Mouse (Mus musculus): ENCODE measurements at regions not wholly inside any gene's neighbourhood (a gene's known extent, or its start where the extent isn't known, plus 50 kb on each side); places are given as distances from the start of the nearest gene placed in this dataset.
"Not testable (repeated sequence)": the region's sequence is repeated elsewhere in the genome, so short reads cannot be mapped to it uniquely, and the experiment has no call there.

GRCm38 (mm10) chrX:95366995-95367394 is 77.7 kb downstream of the Amer1 start:
- peak; percentile 76 for ATAC-seq (ENCODE audit: low TSS enrichment)

GRCm38 (mm10) chrX:95365326-95365725 is 79.3 kb downstream of the Amer1 start:
- not testable (repeated sequence) for ATAC-seq (ENCODE audit: low TSS enrichment)

DNA sequence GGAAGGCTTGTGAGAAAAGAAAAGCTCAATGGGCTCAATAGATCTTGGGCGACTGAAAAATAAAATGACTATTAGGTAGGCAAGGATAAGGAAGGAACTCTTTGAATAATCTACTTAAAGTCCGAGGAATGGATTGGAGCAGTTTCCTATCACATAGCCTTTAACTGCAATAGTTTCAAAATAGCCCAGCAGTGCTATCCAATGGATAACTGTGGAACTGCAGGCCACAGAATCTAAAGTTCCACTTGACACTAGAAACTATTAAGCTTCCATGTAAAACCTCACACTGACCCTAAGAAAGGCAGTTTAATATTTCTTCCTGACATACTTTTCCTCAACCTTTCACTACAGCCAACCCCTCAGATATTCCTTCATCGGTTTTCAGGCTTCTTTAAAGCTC is 85.6 kb downstream of the Amer1 start:
- ATAC-seq (ENCODE audit: low TSS enrichment), result peak; percentile 77

Data from frontal cortex, adult (tissue).